Mouse (Mus musculus) forebrain, embryonic 12.5 days (tissue): ENCODE measurements at regions not wholly inside any gene's neighbourhood (a gene's known extent, or its start where the extent isn't known, plus 50 kb on each side); places are given as distances from the start of the nearest gene placed in this dataset.
"Not testable (repeated sequence)": the region's sequence is repeated elsewhere in the genome, so short reads cannot be mapped to it uniquely, and the experiment has no call there.

Source experiments
- ATAC-seq: fragments of 200-750 bp; cut with Nextera tagmentation; 2 replicates; pipeline ENCODE4 v1.8.0; 2017; ENCODE audit warnings: moderate TSS enrichment; ENCODE audit not compliant: low FRiP score
- H3K27ac ChIP-seq: fragments of 300-500 bp; sonication (generic); 2 replicates; pipeline ENCODE4 v1.5.1; 2016; ENCODE audit warnings: mild to moderate bottlenecking
- H3K27me3 ChIP-seq: fragments of 300-500 bp; sonication (generic); 2 replicates; pipeline ENCODE4 v1.6.1; 2016; ENCODE audit warnings: mild to moderate bottlenecking
- H3K36me3 ChIP-seq: fragments of 300-500 bp; sonication (generic); replicated peaks from 2 replicates; pipeline ENCODE4 v1.6.1; 2016; ENCODE audit warnings: mild to moderate bottlenecking
- H3K4me1 ChIP-seq: fragments of 300-500 bp; sonication (generic); 2 replicates; pipeline ENCODE4 v1.6.1; 2016
- H3K4me2 ChIP-seq: fragments of 300-500 bp; sonication (generic); 2 replicates; pipeline ENCODE4 v1.6.1; 2016; ENCODE audit warnings: mild to moderate bottlenecking, moderate library complexity
- H3K4me3 ChIP-seq: fragments of 300-500 bp; sonication (generic); replicated peaks from 2 replicates; pipeline ENCODE4 v1.5.1; 2016; ENCODE audit warnings: mild to moderate bottlenecking
- H3K9ac ChIP-seq: fragments of 300-500 bp; sonication (generic); 2 replicates; pipeline ENCODE4 v1.6.1; 2016; ENCODE audit warnings: mild to moderate bottlenecking
- H3K9me3 ChIP-seq: fragments of 300-500 bp; sonication (generic); 2 replicates; pipeline ENCODE4 v1.6.1; 2016
- WGBS: fragments of 180-500 bp; shearing (Covaris S2); methylation state at CpG from one replicate; pipeline ENCODE4 v1.1.7; 2016; 5-methylcytosine and 5-hydroxymethylcytosine counted together

- peak overlapping the region; percentile 58 for H3K4me3 ChIP-seq
- not testable (repeated sequence) for ATAC-seq, H3K27ac ChIP-seq, H3K9me3 ChIP-seq, H3K4me1 ChIP-seq, H3K27me3 ChIP-seq, H3K36me3 ChIP-seq
- peak overlapping the region; percentile 53 for H3K4me2 ChIP-seq
- WGBS, result 2% methylated on average over 72 of the region's 77 CpGs
- H3K9ac ChIP-seq, result peak overlapping the region; percentile 66
These were observed 155.2 kb upstream of the 9030624G23Rik start for GRCm38 (mm10) chr12:24252071-24252874.
